Mouse (Mus musculus) adrenal gland, postnatal 36 days (tissue): ENCODE measurements around the gene Src. TPM values are rescaled to one million over a fixed set of nuclear protein-coding genes. Genes with fewer than 3 reads are reported as not detected.

Experiments
- total RNA-seq, 2 experiments: library from RNA; stranded (reverse); gene quantifications; 2 replicates each; pipeline ENCODE4 v1.2.3; 2021

The Src gene
- total RNA-seq, 2 experiments from 2014 or later = 17.7 to 18.0 TPM

Other genes starting within 250 kb of the Src start
- 1 to 10 TPM; 5.7 to 5.9 TPM for gene Rbl1, start 213.9 kb upstream of the Src start, total RNA-seq
- 100 to 1,000 TPM; 276 to 279 TPM for gene Rpn2, start 139.4 kb upstream of the Src start, total RNA-seq
- under 1 TPM; 0.26 to 0.43 TPM for gene Mroh8, start 138.9 kb upstream of the Src start, total RNA-seq
- gene Ghrh, start 70.9 kb upstream of the Src start, total RNA-seq = not detected
- gene Manbal, start 50.9 kb upstream of the Src start, total RNA-seq = 10 to 100 TPM; 31.6 to 34.1 TPM
- gene Nnat, start 141.6 kb downstream of the Src start, total RNA-seq = 10 to 100 TPM; 50.0 to 97.9 TPM
- gene Blcap, start 152.8 kb downstream of the Src start, total RNA-seq = 10 to 100 TPM; 72.6 to 77.9 TPM